Mouse (Mus musculus) small intestine, adult 2 months (tissue): ENCODE data around the gene Tnfsf14.

Experiments used
- CTCF ChIP-seq: fragments of 200-500 bp; IDR thresholded peaks from 2 replicates; pipeline ENCODE4 v1.5.1; 2012; ENCODE audit warnings: low read depth, mild to moderate bottlenecking, control low read depth, inconsistent platforms, low read length, moderate library complexity, mixed read lengths; ENCODE audit not compliant: insufficient replicate concordance, insufficient read length; ENCODE audit errors: extremely low read depth
- POLR2A ChIP-seq: fragments of 200-500 bp; IDR thresholded peaks from 2 replicates; pipeline ENCODE4 v1.6.1; 2012; ENCODE audit warnings: low read depth, mild to moderate bottlenecking, control low read depth, inconsistent platforms, low read length, moderate library complexity

GRCm38 (mm10) chr17:57185641-57186040 lies 8.3 kb downstream of the Tnfsf14 start:
- TF ChIP-seq CTCF (no peak), POLR2A (no peak)
